Mouse (Mus musculus) retina, embryonic 14.5 days (tissue): Measurements from ENCODE around the gene Chmp4b.

Source experiments
- DNase-seq: peaks from one replicate; pipeline ENCODE4 v3.0.0-alpha.2; 2015; ENCODE audit warnings: low spot score

Gene Chmp4b

DNA sequence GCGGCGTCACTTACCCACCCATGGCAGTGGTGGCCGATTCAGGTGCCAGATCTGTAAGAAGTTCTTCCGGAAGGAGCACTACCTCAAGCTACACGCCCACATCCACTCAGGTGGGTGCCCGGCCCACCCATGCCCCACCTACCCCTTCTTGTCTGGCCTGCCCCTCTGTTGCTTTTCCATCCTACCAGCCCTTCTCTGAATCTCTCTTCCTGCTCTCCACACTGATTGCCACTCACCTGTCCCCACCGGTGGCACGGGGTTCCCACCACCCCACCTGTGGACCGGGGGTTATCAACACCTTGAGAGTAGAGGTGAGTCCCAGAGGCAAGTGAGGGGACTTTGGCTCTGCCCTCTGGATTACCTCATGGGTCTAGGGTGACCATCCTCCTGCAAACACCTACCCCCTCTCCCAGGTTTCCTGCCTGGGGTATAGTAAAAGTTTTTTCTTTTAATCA, 9.5 kb upstream of the Chmp4b start:
- DNase-seq = no peak

DNA sequence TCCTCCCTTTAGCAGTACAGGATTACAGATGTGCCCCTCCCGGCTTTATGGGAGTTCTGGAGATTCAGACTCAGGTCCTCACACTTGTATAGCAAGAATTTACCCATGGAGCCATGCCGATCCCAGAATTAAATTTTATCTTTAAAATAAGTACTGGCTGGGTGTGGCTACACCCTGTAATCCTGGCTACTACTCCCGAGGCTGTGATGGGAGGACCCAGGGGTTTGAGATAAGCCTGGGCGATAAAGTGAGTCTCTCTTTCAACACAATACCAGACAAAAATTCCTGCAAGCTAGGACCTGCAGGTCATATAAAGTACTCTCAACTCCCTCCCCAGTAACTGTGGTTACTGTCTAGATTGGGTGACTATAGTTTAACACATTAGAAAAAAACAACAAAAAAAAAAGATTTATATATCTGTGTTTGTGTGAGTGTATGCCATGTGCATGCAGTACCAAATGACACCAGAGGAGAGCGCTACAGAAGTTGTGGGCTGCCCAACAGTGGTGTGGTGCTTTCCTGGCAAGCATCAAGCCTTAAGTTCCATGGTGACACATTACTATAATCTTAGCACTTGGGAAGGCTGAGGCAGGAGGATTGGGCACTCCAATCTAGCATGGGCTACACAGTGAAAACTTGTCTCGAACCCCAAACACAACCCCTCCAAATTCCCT, 8.7 kb upstream of the Chmp4b start:
- DNase-seq = no peak

DNA sequence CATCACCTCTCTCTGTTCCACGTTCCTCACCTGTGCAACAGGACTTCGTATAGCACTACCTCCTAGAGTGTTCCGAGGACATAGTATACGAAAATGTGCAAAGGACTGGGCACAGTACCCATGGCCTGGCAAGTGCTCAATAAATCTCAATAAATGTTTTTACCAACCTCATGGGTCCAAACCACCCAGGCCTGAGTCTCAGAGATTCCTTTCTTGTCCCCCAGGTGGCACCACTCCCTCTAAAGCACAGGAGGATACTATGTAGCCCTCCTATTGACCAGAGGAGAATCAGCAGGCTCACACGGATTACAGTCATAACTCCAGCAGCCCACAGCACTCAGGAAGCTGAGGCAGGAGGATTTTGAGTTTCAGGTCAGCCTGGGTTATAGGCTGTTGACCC, 4.9 kb upstream of the Chmp4b start:
- DNase-seq = peak; percentile 26

DNA sequence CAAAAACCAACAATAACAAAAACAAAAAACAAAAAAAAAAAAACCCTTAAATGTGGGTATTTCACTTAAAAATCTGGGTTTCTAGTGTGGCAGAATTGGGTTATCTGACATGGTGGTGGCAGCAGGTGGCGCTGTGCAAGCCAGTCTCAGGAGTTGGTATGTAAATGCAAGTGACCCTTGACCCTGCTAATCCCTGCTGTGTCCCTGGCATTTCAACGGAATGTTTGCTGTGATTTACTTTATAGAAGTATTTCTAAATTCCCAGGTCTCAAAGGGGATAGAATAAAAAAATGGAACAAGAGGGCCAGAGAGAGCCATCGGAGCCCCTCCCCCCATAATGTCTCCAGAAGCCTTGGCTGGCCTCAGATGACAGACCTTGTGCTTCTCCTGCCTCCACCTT, 3.4 kb upstream of the Chmp4b start:
- peak; percentile 66 for DNase-seq

DNA sequence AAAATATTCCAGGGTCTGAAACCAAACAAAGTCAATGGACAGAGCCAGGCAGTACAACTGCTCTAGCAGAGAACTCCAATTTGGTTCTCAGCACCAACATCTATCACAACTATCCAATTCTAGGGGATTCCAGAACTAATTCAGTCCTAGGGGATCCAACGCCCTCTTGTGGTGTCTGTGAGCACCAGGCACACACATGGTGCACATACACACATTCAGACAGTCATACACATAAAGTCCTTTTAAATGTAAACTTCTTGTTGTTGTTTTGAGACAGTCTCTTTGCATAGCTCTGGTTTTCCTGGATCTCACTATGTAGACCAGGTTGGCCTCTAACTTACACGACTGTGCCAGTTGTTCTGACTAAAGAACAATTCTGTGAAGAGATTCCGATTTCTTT, 1.1 kb upstream of the Chmp4b start:
- DNase-seq = no peak

DNA sequence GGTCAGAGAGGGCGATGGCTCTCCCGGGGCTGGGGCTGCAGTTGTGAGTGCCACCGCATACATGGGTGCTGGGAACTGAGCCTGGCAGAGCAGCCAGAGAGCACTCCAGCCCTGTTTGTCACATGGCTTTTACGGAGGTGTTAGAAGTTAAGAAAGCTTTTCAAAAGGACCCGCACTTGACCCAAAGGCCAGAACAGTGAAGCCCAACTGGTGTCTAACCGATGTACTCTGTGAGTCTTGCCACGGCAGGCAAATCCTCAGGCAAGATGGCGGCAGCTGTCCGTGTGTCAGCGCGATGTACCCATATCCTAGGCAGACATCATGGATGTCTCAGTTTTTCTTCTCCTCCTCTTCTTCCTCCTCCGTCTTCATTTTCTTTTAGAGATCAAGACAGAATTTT, 3.5 kb downstream of the Chmp4b start:
- DNase-seq = no peak

DNA sequence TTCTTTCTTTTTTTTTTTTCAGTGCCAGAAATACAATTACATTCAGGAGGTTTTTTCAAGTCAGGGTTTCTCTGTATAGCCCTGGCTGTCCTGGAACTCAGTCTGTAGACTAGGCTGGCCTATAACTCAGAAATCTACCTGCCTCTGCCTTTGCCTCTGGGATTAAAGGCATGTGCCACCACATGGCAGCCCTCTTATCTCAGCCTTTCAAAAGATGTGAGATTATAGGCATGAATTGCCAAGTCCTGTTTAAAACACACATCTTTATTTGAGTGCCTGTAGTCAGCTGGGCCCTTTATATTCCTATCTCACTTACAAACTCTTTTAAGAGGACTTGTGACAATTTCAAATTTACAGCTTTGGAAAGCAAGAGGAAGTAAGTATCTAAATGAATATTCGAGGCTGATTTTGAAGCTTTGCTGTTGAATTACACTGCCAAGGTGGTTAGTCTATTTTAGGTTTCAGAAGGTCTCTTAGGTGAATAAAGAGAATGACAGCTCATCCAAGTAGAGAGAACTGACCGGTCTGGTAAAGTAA, 4.4 kb downstream of the Chmp4b start:
- no peak for DNase-seq

DNA sequence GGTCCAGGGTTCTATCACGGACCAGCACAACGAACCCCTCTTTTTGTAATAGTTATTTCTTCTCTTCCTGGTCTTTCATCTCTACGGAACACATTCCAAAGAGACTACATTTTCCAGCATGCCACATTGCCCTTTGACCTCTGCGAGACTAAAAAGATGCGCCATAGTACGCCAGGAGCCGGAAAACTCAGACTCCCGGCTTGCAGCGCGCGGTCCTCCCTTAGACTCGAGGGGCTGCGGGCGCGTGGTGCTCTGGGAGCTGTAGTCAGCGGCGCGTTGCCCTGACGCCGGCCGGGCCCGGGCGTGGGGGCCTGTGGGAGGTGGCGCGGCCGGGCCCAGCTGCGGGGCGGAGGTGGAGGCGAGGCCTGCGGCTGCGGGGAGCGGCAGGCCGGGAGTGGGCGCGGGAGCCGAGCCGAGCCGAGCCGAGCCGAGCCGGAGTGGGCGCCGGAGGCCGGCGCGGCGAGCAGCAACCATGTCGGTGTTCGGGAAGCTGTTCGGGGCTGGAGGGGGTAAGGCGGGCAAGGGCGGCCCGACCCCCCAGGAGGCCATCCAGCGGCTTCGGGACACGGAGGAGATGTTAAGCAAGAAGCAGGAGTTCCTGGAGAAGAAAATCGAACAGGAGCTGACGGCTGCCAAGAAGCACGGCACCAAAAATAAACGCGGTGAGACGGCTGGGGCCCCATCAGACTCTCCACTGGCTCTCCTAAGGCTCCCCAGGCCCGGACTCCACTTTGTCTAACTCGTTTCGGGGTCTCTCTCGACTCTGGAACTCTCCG, 5.4 kb downstream of the Chmp4b start:
- DNase-seq = peak; percentile 98

DNA sequence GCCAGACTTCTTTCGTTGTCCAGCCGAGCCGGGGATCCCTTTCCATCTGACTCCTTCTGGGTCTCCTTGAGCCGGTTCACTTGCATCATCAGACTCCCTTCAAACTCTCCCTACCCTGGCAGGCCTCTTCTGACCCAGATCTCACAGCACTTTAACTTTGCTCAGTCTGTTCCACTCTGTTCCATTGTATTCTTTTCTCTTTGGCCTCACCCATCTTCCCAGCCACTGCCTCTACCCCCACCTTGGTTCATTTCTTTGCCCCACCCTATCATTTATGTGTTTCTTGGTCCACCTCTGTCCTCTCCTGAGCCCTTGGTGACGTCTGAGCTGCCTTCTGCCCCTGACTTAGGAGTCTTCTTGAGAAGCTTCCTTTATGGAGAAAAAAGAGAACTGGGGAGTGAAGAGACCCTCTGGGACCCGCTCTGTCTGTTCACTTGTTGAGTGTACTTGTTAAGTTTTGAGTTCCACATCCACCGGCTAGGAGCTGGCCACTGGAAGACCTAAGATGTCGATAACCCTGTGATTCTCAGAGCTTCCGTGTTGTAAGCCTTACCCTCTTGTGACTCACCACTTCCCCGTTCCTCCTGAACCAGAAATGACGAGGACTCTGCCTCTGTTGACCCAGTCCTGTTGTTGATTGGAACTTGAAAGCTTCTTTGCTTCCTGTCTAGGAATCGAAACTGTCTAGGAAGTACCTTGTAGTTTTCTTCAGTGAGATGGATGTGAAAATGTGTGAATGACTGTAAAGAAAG, 6.2 kb downstream of the Chmp4b start:
- peak; percentile 44 for DNase-seq

DNA sequence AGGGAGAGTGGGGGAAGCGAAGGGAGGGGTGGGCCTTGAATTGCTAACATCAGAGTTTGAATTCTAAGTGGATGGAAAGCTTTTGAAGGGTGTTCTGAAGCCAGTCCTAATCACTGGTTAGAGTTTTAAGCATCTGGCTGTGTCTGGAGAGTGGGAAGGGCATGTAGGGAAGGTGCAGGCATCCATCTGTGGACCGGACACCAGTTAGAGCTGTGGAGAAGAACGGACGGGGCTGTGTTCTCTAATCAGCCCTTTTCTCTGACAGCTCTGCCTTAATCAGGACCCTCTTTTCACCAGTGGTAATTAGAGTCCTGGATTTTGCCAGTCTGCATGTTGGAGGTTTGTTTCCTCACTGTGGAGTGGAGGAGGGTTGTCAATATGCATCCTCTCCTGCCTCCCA, 7.6 kb downstream of the Chmp4b start:
- no peak for DNase-seq

DNA sequence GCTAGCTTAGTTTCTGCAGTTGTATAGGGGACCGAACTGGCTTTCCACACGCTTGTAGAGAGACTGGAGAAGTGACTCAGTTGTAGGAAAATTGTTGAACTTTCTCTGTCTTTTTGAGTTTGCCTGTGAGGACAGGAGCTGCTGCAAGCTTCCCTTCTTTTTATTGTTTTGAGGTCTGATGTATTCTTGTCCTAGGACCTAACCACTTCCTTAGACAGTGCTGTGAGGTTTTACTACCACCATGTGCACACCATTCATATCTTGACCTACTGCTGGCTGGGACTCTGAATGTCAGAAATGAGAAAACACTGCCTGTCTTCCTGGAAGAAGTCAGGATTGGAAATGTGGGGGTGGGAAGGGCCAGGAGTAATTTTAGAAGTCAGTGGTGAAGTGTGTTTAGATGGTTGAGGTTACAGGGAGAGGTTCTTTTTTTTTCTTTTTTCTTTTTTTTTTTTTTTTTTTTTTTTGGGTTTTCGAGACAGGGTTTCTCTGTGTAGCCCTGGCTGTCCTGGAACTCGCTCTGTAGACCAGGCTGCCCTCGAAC, 8.1 kb downstream of the Chmp4b start:
- no peak for DNase-seq

DNA sequence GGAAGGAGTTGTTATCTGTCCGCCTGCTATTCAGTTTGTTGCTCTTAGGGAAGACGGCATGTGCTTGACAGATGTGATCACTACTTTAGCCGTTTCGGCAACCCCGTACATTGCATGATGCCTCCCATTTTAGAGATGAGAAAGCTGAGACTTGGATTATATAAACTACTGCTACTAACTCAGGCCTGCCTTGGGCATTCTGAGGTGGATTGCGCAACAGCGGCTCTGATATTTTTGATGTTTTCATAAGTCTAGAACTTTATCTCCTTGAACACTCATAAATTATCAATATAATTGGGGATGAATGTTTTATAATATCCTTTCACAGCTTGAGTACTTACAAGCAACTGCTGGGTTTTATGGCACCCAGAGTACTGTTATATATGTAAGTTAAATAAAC, 17.2 kb downstream of the Chmp4b start:
- DNase-seq = no peak

DNA sequence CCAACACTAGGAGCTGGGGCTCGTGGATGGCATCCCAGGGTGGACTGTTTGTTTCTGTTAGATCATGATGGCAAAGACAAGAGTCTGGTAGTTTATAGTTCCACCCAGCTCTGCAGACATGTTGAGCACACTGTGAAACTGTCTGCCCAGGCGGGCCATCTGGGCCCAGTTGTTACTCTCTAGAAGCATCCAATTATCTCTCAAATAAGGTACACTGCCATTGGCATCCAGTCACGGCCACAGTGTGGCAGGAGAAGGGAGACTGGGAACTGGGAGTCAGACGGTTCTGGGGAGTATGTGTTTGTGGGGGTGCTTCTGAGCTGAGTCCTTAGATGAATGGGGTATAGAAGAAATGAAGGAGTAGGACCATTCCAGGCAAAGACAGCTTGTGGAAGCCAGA, 18.6 kb downstream of the Chmp4b start:
- DNase-seq = no peak

DNA sequence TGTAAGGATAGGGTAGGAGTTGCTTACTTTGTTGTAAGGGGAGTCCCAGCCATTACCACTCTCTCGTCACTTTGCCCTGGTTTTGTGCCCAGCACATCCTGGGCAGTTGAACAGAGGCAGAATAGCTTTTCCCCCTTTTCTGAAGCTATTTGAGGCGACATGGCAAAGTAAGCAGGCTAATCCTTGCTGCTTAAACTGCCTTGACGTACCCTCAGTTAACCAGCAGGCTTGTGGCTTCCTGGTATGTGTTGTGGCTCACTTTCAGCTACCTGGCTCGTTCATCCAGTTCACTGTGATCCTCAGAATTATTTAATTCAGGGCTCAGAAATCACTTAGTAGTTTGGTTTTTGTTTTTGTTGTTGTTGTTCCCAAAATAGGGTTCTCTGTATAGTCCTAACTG, 19.2 kb downstream of the Chmp4b start:
- no peak for DNase-seq

DNA sequence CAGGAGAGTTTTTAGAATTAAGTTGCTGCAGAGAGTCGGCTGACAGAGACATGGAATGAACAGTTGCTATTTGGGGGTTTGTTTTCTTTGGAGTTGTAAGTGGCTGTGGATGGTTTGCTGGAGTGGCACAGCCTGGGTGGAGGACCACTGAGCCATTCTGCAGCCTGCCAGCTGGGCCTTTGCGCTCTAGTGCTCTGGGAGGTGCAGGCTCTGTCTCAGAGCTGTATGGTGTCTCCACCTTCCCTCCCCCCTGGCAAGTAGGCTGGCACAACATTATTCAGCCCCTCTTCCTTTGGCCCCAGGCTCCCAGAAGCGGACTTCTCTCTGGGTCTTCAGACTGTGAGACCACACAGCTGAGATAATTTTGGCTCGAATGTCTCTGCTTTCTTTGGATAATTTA, 22.5 kb downstream of the Chmp4b start:
- DNase-seq = no peak

DNA sequence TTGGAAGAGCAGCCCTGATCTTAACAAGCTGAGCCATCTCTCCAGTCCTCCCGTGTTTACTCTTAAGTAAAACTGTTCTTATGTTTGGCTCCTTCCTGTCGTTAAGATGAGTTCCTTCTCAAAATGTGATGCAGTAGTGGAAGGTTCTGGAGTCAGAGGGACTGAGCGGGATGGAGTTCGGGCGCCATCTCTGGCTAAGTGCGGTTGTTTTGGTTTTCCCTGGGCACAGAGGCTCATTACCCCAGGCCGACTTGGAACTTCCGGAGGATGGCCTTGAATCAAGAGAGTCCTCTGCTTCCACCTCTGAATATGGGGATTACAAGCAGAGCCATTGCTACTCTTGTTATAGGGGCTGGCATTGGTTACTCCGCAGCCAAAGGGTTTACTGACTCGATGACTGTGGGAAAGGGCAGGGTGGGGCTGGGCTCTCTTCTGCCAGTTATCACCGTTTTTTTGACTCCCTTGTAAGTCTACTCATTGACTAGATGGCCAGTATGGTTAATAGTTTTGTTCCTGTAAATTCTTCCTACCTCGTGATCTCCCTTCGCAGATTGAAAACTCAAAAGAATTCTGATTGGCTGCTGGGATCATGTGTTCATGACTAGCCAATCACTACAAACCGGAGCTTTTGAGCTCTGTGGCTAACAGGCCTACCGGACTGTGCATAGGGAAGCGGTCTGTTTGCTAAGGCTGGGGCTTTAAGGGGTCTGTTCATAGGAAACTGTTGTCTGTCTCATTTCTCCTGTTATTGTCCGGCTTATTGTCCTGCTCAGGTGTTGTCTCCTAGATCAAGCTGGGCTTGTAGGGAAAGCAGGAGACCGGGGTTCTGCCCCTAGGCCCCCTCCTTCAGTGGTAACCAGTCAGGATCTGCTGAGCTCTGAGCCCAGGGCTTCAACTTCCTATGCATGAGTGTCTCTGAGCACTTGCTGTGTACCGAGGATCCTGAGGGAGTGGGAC, 25.4 kb downstream of the Chmp4b start:
- peak; percentile 88 for DNase-seq

DNA sequence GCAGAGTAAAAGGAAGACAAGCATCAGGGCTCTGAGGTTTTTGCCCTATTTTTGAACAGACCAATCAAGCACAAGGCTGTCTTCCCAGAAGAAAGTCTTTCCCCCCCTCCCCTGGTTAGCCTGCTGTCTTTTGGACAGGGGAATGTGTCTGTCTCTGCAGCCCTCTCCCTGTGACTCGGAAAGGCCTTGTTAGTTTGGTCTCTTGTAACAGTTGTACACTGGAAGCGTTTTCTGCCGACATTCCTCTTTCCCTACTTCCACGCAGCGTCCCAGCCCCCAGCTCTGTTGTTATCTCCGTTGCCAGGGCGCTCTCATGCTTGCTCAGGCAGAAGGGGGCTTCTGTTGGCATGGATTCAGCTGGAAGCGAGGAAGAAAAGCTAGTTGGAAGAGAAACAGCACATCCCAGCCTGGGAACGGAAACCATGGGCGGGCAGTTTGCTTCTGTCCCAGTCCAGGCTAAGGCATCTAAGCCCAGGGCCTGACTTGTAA, 26.2 kb downstream of the Chmp4b start:
- DNase-seq = peak; percentile 84

DNA sequence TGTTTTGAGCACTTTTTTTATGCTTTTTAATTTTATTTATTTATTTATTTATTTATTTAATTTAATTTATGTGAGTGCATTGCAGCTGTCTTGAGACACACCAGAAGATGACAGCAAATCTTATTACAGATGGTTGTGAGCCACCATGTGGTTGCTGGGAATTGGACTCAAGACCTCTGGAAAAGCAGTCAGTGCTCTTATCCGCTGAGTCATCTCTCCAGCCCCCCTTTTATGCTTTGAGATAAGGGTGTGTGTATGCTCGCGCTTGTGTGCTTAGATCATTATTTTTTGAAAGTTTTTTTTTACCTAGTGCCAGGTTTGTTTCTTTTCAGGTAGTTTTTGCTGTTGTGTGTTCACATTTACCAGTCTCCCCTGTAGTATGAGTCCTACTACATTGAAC, 27.5 kb downstream of the Chmp4b start:
- DNase-seq = no peak

DNA sequence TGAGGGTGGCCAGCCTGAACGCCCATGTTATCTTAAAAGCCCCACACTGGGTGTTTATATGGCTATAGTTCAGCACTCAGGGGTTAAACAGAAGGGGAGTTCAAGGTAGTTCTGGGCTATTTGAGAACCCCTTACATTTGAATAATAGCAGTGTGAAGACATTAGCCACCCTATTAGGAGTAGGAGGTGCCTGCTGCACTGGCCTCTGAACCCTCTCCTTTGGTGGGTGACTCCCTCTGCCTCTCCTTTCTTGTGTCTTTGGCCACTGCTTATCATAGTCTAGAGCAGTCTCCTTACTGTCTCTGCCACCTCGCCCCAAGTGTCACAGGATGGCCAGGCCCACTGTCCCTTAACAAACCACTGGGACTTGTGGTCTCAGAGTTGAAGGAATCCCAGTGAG, 28.8 kb downstream of the Chmp4b start:
- no peak for DNase-seq

DNA sequence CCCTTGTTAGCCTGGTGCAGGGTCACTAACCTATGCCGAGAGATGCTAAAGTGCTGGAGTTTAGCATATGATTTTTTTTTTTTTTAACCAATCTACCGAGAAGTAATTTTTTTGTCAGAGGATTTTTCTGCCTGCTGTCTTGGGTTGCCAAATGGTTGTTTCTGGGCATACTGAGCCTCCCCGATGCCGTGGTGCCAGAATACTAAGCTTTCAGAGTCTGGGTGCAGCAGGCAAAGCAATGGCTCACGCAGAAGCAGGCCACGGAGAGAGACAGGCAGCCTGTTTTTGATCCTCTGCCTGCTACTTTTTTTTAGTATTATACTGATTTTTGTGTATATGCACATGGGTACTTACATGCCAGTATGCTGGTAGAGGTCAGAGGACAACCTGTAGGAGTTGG, 29.4 kb downstream of the Chmp4b start:
- no peak for DNase-seq

DNA sequence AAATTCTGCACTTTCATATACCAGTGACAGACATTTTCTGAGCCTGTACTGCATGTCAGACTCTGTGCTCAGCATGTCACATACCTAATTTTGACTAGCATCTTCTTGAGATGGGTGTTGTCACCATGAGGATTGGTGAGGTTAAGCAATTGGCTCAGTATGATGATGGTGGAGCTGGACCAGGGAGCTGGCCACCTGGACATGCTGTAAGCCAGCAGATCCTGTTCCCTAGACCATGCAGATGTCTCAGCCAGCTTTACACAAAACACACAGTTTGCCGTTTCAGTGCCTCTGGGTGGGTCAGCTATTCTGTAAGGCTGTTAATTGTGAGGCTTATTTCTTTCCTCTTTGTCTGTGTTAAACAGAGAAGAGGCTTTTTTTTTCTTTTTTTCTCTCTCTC, 31.2 kb downstream of the Chmp4b start:
- no peak for DNase-seq
